Comparison of ENCODE assay signal across 14 mouse cellular contexts in genomic region chr8:106964573-106964972, GRCm38 (mm10).
"Had no signal": no experiment of that assay in that cellular context is flagged by ENCODE, and none has a peak within 500 bp of the region (broad histone marks: within the 10 kb centered on the region; RNA-seq: fewer than 3 reads in every experiment).

No protein-coding gene starts in this region.

- H3K4me2 ChIP-seq: kidney, embryonic 15.5 days; liver, embryonic 12.5 days; lung, embryonic 14.5 days; midbrain, embryonic 13.5 days; stomach, embryonic 15.5 days had no signal

- H3K4me3 ChIP-seq: kidney, embryonic 15.5 days; left cerebral cortex, adult 2 months; limb, embryonic 10.5 days; liver, embryonic 12.5 days; midbrain, embryonic 13.5 days; stomach, embryonic 15.5 days had no signal

- H3K4me1 ChIP-seq: kidney, embryonic 15.5 days; limb, embryonic 10.5 days; stomach, embryonic 15.5 days had no signal

- H3K27ac ChIP-seq: kidney, embryonic 15.5 days; left cerebral cortex, adult 2 months; limb, embryonic 10.5 days; liver, embryonic 12.5 days; midbrain, embryonic 13.5 days; stomach, embryonic 15.5 days had no signal

- H3K27me3 ChIP-seq: kidney, embryonic 15.5 days; liver, embryonic 12.5 days; midbrain, embryonic 13.5 days; stomach, embryonic 15.5 days had no signal

- H3K36me3 ChIP-seq: kidney, embryonic 15.5 days; limb, embryonic 10.5 days; liver, embryonic 12.5 days; midbrain, embryonic 13.5 days; stomach, embryonic 15.5 days had no signal

- DNase-seq: kidney, postnatal 14 days; lung, embryonic 14.5 days; lung, postnatal 10 days; retina, postnatal 1 day; right cerebral cortex, postnatal 4 days; spleen, adult 18-20 months; thymus, adult 2 months; thymus, postnatal 25 days had no signal

- H3K9me3 ChIP-seq: kidney, embryonic 15.5 days; limb, embryonic 10.5 days; liver, embryonic 12.5 days; midbrain, embryonic 13.5 days; stomach, embryonic 15.5 days had no signal

- ATAC-seq: liver, embryonic 12.5 days; midbrain, embryonic 13.5 days had no signal

- H3K9ac ChIP-seq: kidney, embryonic 15.5 days; liver, embryonic 12.5 days; lung, embryonic 14.5 days; midbrain, embryonic 13.5 days; stomach, embryonic 15.5 days had no signal
